Mouse (Mus musculus) kidney, embryonic 16.5 days (tissue): Measurements from ENCODE around the gene Ints3. TPM values are rescaled to one million over a fixed set of nuclear protein-coding genes. Genes with fewer than 3 reads are reported as not detected.
"Not testable (repeated sequence)": the region's sequence is repeated elsewhere in the genome, so short reads cannot be mapped to it uniquely, and the experiment has no call there.

Experiments
- ATAC-seq: fragments of 200-750 bp; cut with Nextera tagmentation; 2 replicates; pipeline ENCODE4 v1.8.0; 2017; ENCODE audit warnings: moderate TSS enrichment; ENCODE audit not compliant: low FRiP score, low TSS enrichment
- H3K27ac ChIP-seq: fragments of 300-500 bp; sonication (generic); 2 replicates; pipeline ENCODE4 v1.5.1; 2014; ENCODE audit warnings: low read length
- H3K27me3 ChIP-seq: fragments of 300-500 bp; sonication (generic); 2 replicates; pipeline ENCODE4 v1.6.1; 2014; ENCODE audit warnings: low read length, control low read depth, mixed read lengths; ENCODE audit not compliant: insufficient read depth
- H3K36me3 ChIP-seq: fragments of 300-500 bp; sonication (generic); 2 replicates; pipeline ENCODE4 v1.6.1; 2014; ENCODE audit warnings: low read length, control low read depth, mixed read lengths; ENCODE audit not compliant: insufficient read depth
- H3K4me1 ChIP-seq: fragments of 300-500 bp; sonication (generic); 2 replicates; pipeline ENCODE4 v1.6.1; 2014; ENCODE audit warnings: low read length, control low read depth, mixed read lengths; ENCODE audit not compliant: insufficient read depth
- H3K4me2 ChIP-seq: fragments of 300-500 bp; sonication (generic); replicated peaks from 2 replicates; pipeline ENCODE4 v1.6.1; 2014; ENCODE audit warnings: low read depth, low read length
- H3K4me3 ChIP-seq: fragments of 300-500 bp; sonication (generic); 2 replicates; pipeline ENCODE4 v1.5.1; 2014; ENCODE audit warnings: mild to moderate bottlenecking, low read length
- H3K9ac ChIP-seq: fragments of 300-500 bp; sonication (generic); replicated peaks from 2 replicates; pipeline ENCODE4 v1.6.1; 2014; ENCODE audit warnings: low read length
- H3K9me3 ChIP-seq: fragments of 300-500 bp; sonication (generic); 2 replicates; pipeline ENCODE4 v1.6.1; 2016; ENCODE audit warnings: low read length, control low read depth
- WGBS: fragments of 180-500 bp; shearing (Covaris S2); extraction: QIAGEN DNeasy Blood & Tissue Kit; methylation state at CpG from one replicate; pipeline ENCODE4 v1.1.7; 2014; 5-methylcytosine and 5-hydroxymethylcytosine counted together
- polyA plus RNA-seq: library from polyadenylated mRNA; unstranded; fragments of >200 nt; fragmentation: Nextera tagmentation; extraction: Ambion mirVana; gene quantifications from 2 replicates; pipeline ENCODE4 v1.2.1, GENCODE M21; 2015

Gene Ints3
- polyA plus RNA-seq, 1 experiment from 2014 or later: 32.7 TPM

- H3K9me3 ChIP-seq: no peaks in the 10 kb centered on the region
- no peak overlapping the region for H3K27ac ChIP-seq
- no peak for ATAC-seq
- no peaks in the 10 kb centered on the region for H3K27me3 ChIP-seq
- no peaks in the 10 kb centered on the region for H3K36me3 ChIP-seq
- 0 out of 2 replicates have a peak, but pooled peaks cover 3% of the 10 kb centered on the region for H3K4me1 ChIP-seq
- no peak overlapping the region for H3K4me2 ChIP-seq
- H3K4me3 ChIP-seq: no peak overlapping the region
- WGBS: 70% methylated on average over 5 of the region's 5 CpGs
- H3K9ac ChIP-seq: no peak overlapping the region
Observed at GRCm38 (mm10) chr3:90372817-90373216, 60.6 kb downstream of the Ints3 start.

- H3K36me3 ChIP-seq: no peaks in the 10 kb centered on the region
- 0 out of 2 replicates have a peak, but pooled peaks cover 3% of the 10 kb centered on the region for H3K4me1 ChIP-seq
- H3K9ac ChIP-seq: no peak overlapping the region
- H3K27me3 ChIP-seq: no peaks in the 10 kb centered on the region
- H3K4me2 ChIP-seq: no peak overlapping the region
- WGBS: 65% methylated on average over 7 of the region's 7 CpGs
- H3K27ac ChIP-seq: no peak overlapping the region
- no peaks in the 10 kb centered on the region for H3K9me3 ChIP-seq
- H3K4me3 ChIP-seq: no peak overlapping the region
- no peak for ATAC-seq
Observed at GRCm38 (mm10) chr3:90371857-90372256, 61.6 kb downstream of the Ints3 start.

- 33% methylated on average over 2 of the region's 2 CpGs for WGBS
- H3K27ac ChIP-seq: no peak overlapping the region
- H3K9me3 ChIP-seq: no peaks in the 10 kb centered on the region
- H3K4me3 ChIP-seq: no peak overlapping the region
- no peak for ATAC-seq
- no peak overlapping the region for H3K9ac ChIP-seq
- no peak overlapping the region for H3K4me2 ChIP-seq
- no peaks in the 10 kb centered on the region for H3K4me1 ChIP-seq
- no peaks in the 10 kb centered on the region for H3K27me3 ChIP-seq
- no peaks in the 10 kb centered on the region for H3K36me3 ChIP-seq
Observed at GRCm38 (mm10) chr3:90369041-90369440, 64.4 kb downstream of the Ints3 start.

- WGBS: 85% methylated on average over 5 of the region's 5 CpGs
- no peak for ATAC-seq
Observed at GRCm38 (mm10) chr3:90367001-90367632, 66.3 kb downstream of the Ints3 start.

GRCm38 (mm10) chr3:90362346-90362745 lies 71.1 kb downstream of the Ints3 start:
- 83% methylated on average over 2 of the region's 2 CpGs for WGBS
- no peak for ATAC-seq

More at GRCm38 (mm10) chr3:90367001-90367632, 66.3 kb downstream of the Ints3 start:
- no peaks in the 10 kb centered on the region for H3K9me3 ChIP-seq
- no peaks in the 10 kb centered on the region for H3K27me3 ChIP-seq
- H3K36me3 ChIP-seq: 0 out of 2 replicates have a peak, but pooled peaks cover 4% of the 10 kb centered on the region
- no peaks in the 10 kb centered on the region for H3K4me1 ChIP-seq
- no peak overlapping the region for H3K27ac ChIP-seq
- no peak overlapping the region for H3K4me2 ChIP-seq
- no peak overlapping the region for H3K4me3 ChIP-seq
- no peak overlapping the region for H3K9ac ChIP-seq

GRCm38 (mm10) chr3:90361476-90361875 lies 71.9 kb downstream of the Ints3 start:
- H3K9ac ChIP-seq: no peak overlapping the region
- WGBS: 90% methylated on average over 4 of the region's 4 CpGs
- no peak overlapping the region for H3K4me3 ChIP-seq
- no peaks in the 10 kb centered on the region for H3K27me3 ChIP-seq
- ATAC-seq: no peak
- no peaks in the 10 kb centered on the region for H3K4me1 ChIP-seq
- H3K4me2 ChIP-seq: no peak overlapping the region
- peaks cover 36% of the 10 kb centered on the region for H3K36me3 ChIP-seq
- H3K9me3 ChIP-seq: no peaks in the 10 kb centered on the region
- H3K27ac ChIP-seq: no peak overlapping the region

More at GRCm38 (mm10) chr3:90362346-90362745, 71.1 kb downstream of the Ints3 start:
- Histone ChIP-seq H3K9me3 (no peaks in the 10 kb centered on the region), H3K36me3 (peaks cover 28% of the 10 kb centered on the region), H3K4me1 (no peaks in the 10 kb centered on the region), H3K4me3 (no peak overlapping the region), H3K9ac (no peak overlapping the region), H3K4me2 (no peak overlapping the region), H3K27me3 (no peaks in the 10 kb centered on the region), H3K27ac (no peak overlapping the region)

- no peaks in the 10 kb centered on the region for H3K4me1 ChIP-seq
- ATAC-seq: no peak
- WGBS: 79% methylated on average over 1 of the region's 1 CpGs
- H3K9me3 ChIP-seq: no peaks in the 10 kb centered on the region
- H3K27me3 ChIP-seq: no peaks in the 10 kb centered on the region
- H3K27ac ChIP-seq: no peak overlapping the region
- no peak overlapping the region for H3K9ac ChIP-seq
- peaks cover 50% of the 10 kb centered on the region for H3K36me3 ChIP-seq
- H3K4me3 ChIP-seq: no peak overlapping the region
- no peak overlapping the region for H3K4me2 ChIP-seq
Observed at GRCm38 (mm10) chr3:90359230-90359629, 74.2 kb downstream of the Ints3 start.

GRCm38 (mm10) chr3:90357959-90358358 lies 75.5 kb downstream of the Ints3 start:
- Histone ChIP-seq H3K4me1 (no peaks in the 10 kb centered on the region), H3K36me3 (peaks cover 61% of the 10 kb centered on the region), H3K4me2 (no peak overlapping the region), H3K4me3 (no peak overlapping the region), H3K27me3 (no peaks in the 10 kb centered on the region), H3K9ac (no peak overlapping the region), H3K9me3 (no peaks in the 10 kb centered on the region), H3K27ac (no peak overlapping the region)
- no peak for ATAC-seq
- WGBS: 94% methylated on average over 7 of the region's 7 CpGs

- Histone ChIP-seq H3K27me3 (no peaks in the 10 kb centered on the region), H3K4me2 (no peak overlapping the region), H3K9me3 (no peaks in the 10 kb centered on the region), H3K27ac (no peak overlapping the region), H3K4me1 (no peaks in the 10 kb centered on the region), H3K9ac (no peak overlapping the region), H3K4me3 (no peak overlapping the region), H3K36me3 (peaks cover 51% of the 10 kb centered on the region)
- no peak for ATAC-seq
- WGBS: 97% methylated on average over 4 of the region's 4 CpGs
Observed at GRCm38 (mm10) chr3:90347847-90348246, 85.6 kb downstream of the Ints3 start.

- H3K27me3 ChIP-seq, H3K27ac ChIP-seq, H3K4me1 ChIP-seq, H3K9me3 ChIP-seq, H3K4me3 ChIP-seq, ATAC-seq, H3K9ac ChIP-seq, H3K4me2 ChIP-seq: not testable (repeated sequence)
- peaks cover 31% of the 10 kb centered on the region for H3K36me3 ChIP-seq
- 72% methylated on average over 2 of the region's 2 CpGs for WGBS
Observed at GRCm38 (mm10) chr3:90342853-90343252, 90.6 kb downstream of the Ints3 start.
